Comparison of ENCODE assay signal across 8 mouse cellular contexts in genomic region chr17:13700131-13701016, GRCm38 (mm10). TPM values are rescaled to one million over a fixed set of nuclear protein-coding genes. Genes with fewer than 3 reads are reported as not detected.
A peak's percentile ranks its signal among the peaks of the same experiment; 100 is the strongest.
DNase-seq lines count a peak whose midpoint lies in the region; ATAC-seq and TF ChIP-seq lines count a peak whose summit lies in the region.

No protein-coding gene starts in this region.

- no peaks in the 10 kb centered on the region for H3K9me3 ChIP-seq in embryonic facial prominence, embryonic 12.5 days
- no peaks in the 10 kb centered on the region for H3K9me3 ChIP-seq in heart, embryonic 14.5 days (ENCODE audit: control insufficient read depth, low read length)
- H3K9me3 ChIP-seq in kidney, postnatal 0 days (replicated peaks; ENCODE audit: low read length): no peaks in the 10 kb centered on the region

- no peak overlapping the region for H3K4me3 ChIP-seq in embryonic facial prominence, embryonic 12.5 days
- no peak overlapping the region for H3K4me3 ChIP-seq in heart, embryonic 14.5 days (ENCODE audit: control insufficient read depth in 1 of 2, insufficient read depth in 1 of 2, low read depth in 1 of 2, low read length in 2 of 2)
- no peak overlapping the region for H3K4me3 ChIP-seq in kidney, postnatal 0 days (replicated peaks; ENCODE audit: low read depth, low read length)

- WGBS in embryonic facial prominence, embryonic 12.5 days: 21% methylated on average over 4 of the region's 4 CpGs
- WGBS in heart, embryonic 14.5 days: 12% methylated on average over 4 of the region's 4 CpGs
- 23% methylated on average over 4 of the region's 4 CpGs for WGBS in kidney, postnatal 0 days

- ATAC-seq in Patski: peak; percentile 87
- ATAC-seq in embryonic facial prominence, embryonic 12.5 days (ENCODE audit: insufficient number of reproducible peaks, insufficient read depth, low FRiP score, low TSS enrichment): peak; percentile 88
- peak; percentile 64; the same call in 1 of the 2 replicates for ATAC-seq in heart, embryonic 14.5 days (ENCODE audit: insufficient number of reproducible peaks, insufficient read depth, low FRiP score, low read depth)
- peak; percentile 94 for ATAC-seq in kidney, postnatal 0 days (replicated peaks; ENCODE audit: low FRiP score, low read depth)
- no peak for ATAC-seq in frontal cortex, adult (ENCODE audit: low TSS enrichment)

- H3K27me3 ChIP-seq in Patski: no peaks in the 10 kb centered on the region
- no peaks in the 10 kb centered on the region for H3K27me3 ChIP-seq in embryonic facial prominence, embryonic 12.5 days
- H3K27me3 ChIP-seq in heart, embryonic 14.5 days (ENCODE audit: control insufficient read depth, insufficient read depth, low read length): no peaks in the 10 kb centered on the region
- H3K27me3 ChIP-seq in kidney, postnatal 0 days (ENCODE audit: insufficient read depth, low read length): no peaks in the 10 kb centered on the region

- H3K27ac ChIP-seq in embryonic facial prominence, embryonic 12.5 days: peak overlapping the region; percentile 43
- peak overlapping the region; percentile 80 to 87 for H3K27ac ChIP-seq in heart, embryonic 14.5 days (replicated peaks in 1 of 2; ENCODE audit: control insufficient read depth in 1 of 2, insufficient read depth in 1 of 2, low read depth in 2 of 2, low read length in 2 of 2)
- H3K27ac ChIP-seq in kidney, postnatal 0 days: peak overlapping the region; percentile 79

- H3K4me1 ChIP-seq in embryonic facial prominence, embryonic 12.5 days: peaks cover 17% of the 10 kb centered on the region
- peaks cover 35 to 36% of the 10 kb centered on the region in 2 experiments for H3K4me1 ChIP-seq in heart, embryonic 14.5 days (ENCODE audit: control insufficient read depth in 2 of 2, insufficient read depth in 2 of 2, low read length in 2 of 2)
- peaks cover 20% of the 10 kb centered on the region for H3K4me1 ChIP-seq in kidney, postnatal 0 days (replicated peaks; ENCODE audit: insufficient read depth, low read length)

- POLR2A ChIA-PET in Patski (lab: Charles Lee): interaction anchor here (0.9 kb wide), 1 partner anchor 9 kb away, joined by 3 read pairs; no protein-coding TSS in a partner anchor

- in situ Hi-C loops in Patski (cut with MboI; ENCODE audit: low pct_unique_long_range_greater_than_20kb): no loop called here

- H3K9ac ChIP-seq in embryonic facial prominence, embryonic 12.5 days: no peak overlapping the region
- peak overlapping the region; percentile 44; the same call in 1 of the 2 replicates for H3K9ac ChIP-seq in heart, embryonic 14.5 days (ENCODE audit: low read length)
- no peak overlapping the region for H3K9ac ChIP-seq in kidney, postnatal 0 days (ENCODE audit: low read depth, low read length)

- no peak for DNase-seq in Patski (ENCODE audit: low read depth, low spot score)
- peak; percentile 91 for DNase-seq in kidney, postnatal 0 days (ENCODE audit: low spot score)
- peak; percentile 89 for DNase-seq in lung, postnatal 36 days
- DNase-seq in thymus, postnatal 4 days: no peak
- no peak for DNase-seq in layer of hippocampus, adult 18-20 months (ENCODE audit: low spot score in 2 of 2)

- H3K4me2 ChIP-seq in embryonic facial prominence, embryonic 12.5 days (replicated peaks): no peak overlapping the region
- no peak overlapping the region; the same call in 1 of the 2 replicates for H3K4me2 ChIP-seq in heart, embryonic 14.5 days (ENCODE audit: low read length)
- H3K4me2 ChIP-seq in kidney, postnatal 0 days (ENCODE audit: low read length): no peak overlapping the region

- TF ChIP-seq CTCF in Patski (IDR thresholded peaks at IDR 0.05): no peak
- no peak for TF ChIP-seq CTCF in kidney, postnatal 0 days (IDR thresholded peaks at IDR 0.05; ENCODE audit: low read depth)

- CTCF ChIA-PET in Patski (lab: Charles Lee): interaction anchor here (1.2 kb wide), 1 partner anchor 84 kb away, joined by 3 read pairs; no protein-coding TSS in a partner anchor

- no peaks in the 10 kb centered on the region for H3K36me3 ChIP-seq in embryonic facial prominence, embryonic 12.5 days
- no peaks in the 10 kb centered on the region for H3K36me3 ChIP-seq in heart, embryonic 14.5 days (ENCODE audit: control insufficient read depth, insufficient read depth, low read length)
- H3K36me3 ChIP-seq in kidney, postnatal 0 days (ENCODE audit: insufficient read depth, low read length): no peaks in the 10 kb centered on the region

RNA-seq across cellular contexts. Expression of gene Afdn, which starts 60.0 kb away (rescaled TPM):
- polyA plus RNA-seq in Patski (2021): 167 TPM
- 87.3 and 89.7 TPM in 2 replicates for polyA plus RNA-seq in embryonic facial prominence, embryonic 12.5 days (2016; fragmentation: Nextera tagmentation; extraction: Ambion mirVana)
- 77.5 and 78.1 TPM in 2 replicates for polyA plus RNA-seq in heart, embryonic 14.5 days (2014; fragmentation: Nextera tagmentation; extraction: Ambion mirVana)
- polyA plus RNA-seq in kidney, postnatal 0 days (2015; fragmentation: Nextera tagmentation; extraction: Ambion mirVana): 96.4 and 102 TPM in 2 replicates
- 100 to 1,000 TPM; 101 to 105 TPM for total RNA-seq in layer of hippocampus, adult 18-20 months (2021)

Comparison
In these comparisons a context has a peak if more than half of its experiments do, and no peak if none do; other contexts are left out.
1. DNase-seq: peak in kidney, postnatal 0 days (single experiment) and lung, postnatal 36 days (single experiment); none in Patski (single experiment), thymus, postnatal 4 days (single experiment) and layer of hippocampus, adult 18-20 months (0 of 2).
2. Peak in every context shown above with its lines, with median percentiles within 50 percentile points of each other: H3K27ac ChIP-seq.